Comparison of ENCODE assay signal across 9 mouse cellular contexts in the genomic region with DNA sequence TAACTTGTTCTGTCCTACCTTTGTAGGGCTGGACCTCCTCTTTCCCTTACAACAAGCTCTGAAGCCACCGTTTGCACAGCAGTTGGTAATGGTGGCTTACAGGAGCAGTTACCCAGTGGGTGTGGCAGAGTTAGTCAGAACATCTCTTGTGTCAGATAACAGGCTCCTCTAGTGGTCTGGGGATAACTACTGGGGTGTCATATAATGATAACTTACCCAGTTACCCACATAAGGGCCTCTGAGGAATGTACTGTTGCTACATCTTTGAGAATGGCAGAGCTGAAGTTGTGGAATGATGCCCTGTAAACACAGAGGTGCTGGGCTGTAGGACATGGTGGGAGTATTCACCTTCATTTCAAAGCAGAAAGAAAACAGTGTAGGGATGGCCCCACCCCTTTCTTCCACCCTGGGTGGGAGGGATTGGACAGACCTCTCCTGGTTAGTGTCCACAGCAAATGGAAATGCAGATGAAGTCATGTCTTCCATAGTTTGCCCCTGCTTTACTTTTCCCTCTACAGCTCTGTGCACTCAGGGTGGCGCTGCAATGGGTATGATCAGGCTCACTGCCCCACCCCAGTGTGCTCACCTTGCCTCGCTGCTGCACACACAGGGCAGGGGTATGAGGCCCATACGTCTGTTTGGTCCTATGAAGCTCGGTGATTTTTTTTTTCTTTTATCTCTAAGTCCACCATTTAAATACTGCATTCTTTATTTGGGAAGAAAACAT. TPM values are rescaled to one million over a fixed set of nuclear protein-coding genes. Genes with fewer than 3 reads are reported as not detected.
DNase-seq lines count a peak whose midpoint lies in the region; ATAC-seq and TF ChIP-seq lines count a peak whose summit lies in the region.
"Had no signal": no experiment of that assay in that cellular context is flagged by ENCODE, and none has a peak within 500 bp of the region (broad histone marks: within the 10 kb centered on the region; RNA-seq: fewer than 3 reads in every experiment).

No protein-coding gene starts in this region.

- 0 out of 2 replicates have a peak, but pooled peaks cover 4% of the 10 kb centered on the region for H3K36me3 ChIP-seq in kidney, embryonic 14.5 days (ENCODE audit: control insufficient read depth, insufficient read depth, low read length)
- peaks cover 10% of the 10 kb centered on the region; the same call in 1 of the 2 replicates for H3K36me3 ChIP-seq in embryonic facial prominence, embryonic 14.5 days (ENCODE audit: control insufficient read depth, insufficient read depth, low read length)
- 0 out of 2 replicates have a peak, but pooled peaks cover 8% of the 10 kb centered on the region for H3K36me3 ChIP-seq in kidney, postnatal 0 days (ENCODE audit: insufficient read depth, low read length)
- H3K36me3 ChIP-seq in neural tube, embryonic 13.5 days, result peaks cover 15% of the 10 kb centered on the region

- H3K9ac ChIP-seq in kidney, embryonic 14.5 days (ENCODE audit: low read depth, low read length), result peak overlapping the region; percentile 44; the same call in 1 of the 2 replicates
- H3K9ac ChIP-seq in embryonic facial prominence, embryonic 14.5 days (ENCODE audit: low read depth, low read length), result peak overlapping the region; percentile 63
- peak overlapping the region; percentile 54 for H3K9ac ChIP-seq in kidney, postnatal 0 days (ENCODE audit: low read depth, low read length)
- peak overlapping the region; percentile 60 for H3K9ac ChIP-seq in neural tube, embryonic 13.5 days

- no peak for DNase-seq in kidney, adult 11 months
- no peak for DNase-seq in embryonic facial prominence, embryonic 14.5 days (ENCODE audit: low spot score)
- DNase-seq in kidney, postnatal 0 days (ENCODE audit: low spot score), result peak; percentile 54
- no peak for DNase-seq in testis, postnatal 14 days (ENCODE audit: low spot score)
- no peak for DNase-seq in urinary bladder, postnatal 36 days (ENCODE audit: low spot score in 2 of 2)
- DNase-seq in left cerebral cortex, adult 9 months (ENCODE audit: low spot score in 2 of 2), result no peak

- H3K9me3 ChIP-seq in kidney, embryonic 14.5 days (ENCODE audit: control insufficient read depth, low read length), result no peaks in the 10 kb centered on the region
- H3K9me3 ChIP-seq in embryonic facial prominence, embryonic 14.5 days (ENCODE audit: control insufficient read depth, low read length), result no peaks in the 10 kb centered on the region
- no peaks in the 10 kb centered on the region for H3K9me3 ChIP-seq in kidney, postnatal 0 days (replicated peaks; ENCODE audit: low read length)
- H3K9me3 ChIP-seq in neural tube, embryonic 13.5 days, result no peaks in the 10 kb centered on the region
- H3K9me3 ChIP-seq: megakaryocyte, embryonic 14.5 days had no signal

- no peaks in the 10 kb centered on the region for H3K27me3 ChIP-seq in kidney, embryonic 14.5 days (ENCODE audit: control insufficient read depth, insufficient read depth, low read length)
- H3K27me3 ChIP-seq in embryonic facial prominence, embryonic 14.5 days (replicated peaks; ENCODE audit: control insufficient read depth, insufficient read depth, low read length), result no peaks in the 10 kb centered on the region
- H3K27me3 ChIP-seq in kidney, postnatal 0 days (ENCODE audit: insufficient read depth, low read length), result no peaks in the 10 kb centered on the region
- no peaks in the 10 kb centered on the region for H3K27me3 ChIP-seq in neural tube, embryonic 13.5 days
- H3K27me3 ChIP-seq: megakaryocyte, embryonic 14.5 days had no signal

- peak overlapping the region; percentile 32; the same call in 1 of the 2 replicates for H3K27ac ChIP-seq in kidney, embryonic 14.5 days (ENCODE audit: low read depth, low read length)
- H3K27ac ChIP-seq in embryonic facial prominence, embryonic 14.5 days (replicated peaks; ENCODE audit: low read depth, low read length), result peak overlapping the region; percentile 83
- peak overlapping the region; percentile 64; the same call in 1 of the 2 replicates for H3K27ac ChIP-seq in kidney, postnatal 0 days
- peak overlapping the region; percentile 85 for H3K27ac ChIP-seq in neural tube, embryonic 13.5 days (replicated peaks)

- ATAC-seq in kidney, embryonic 14.5 days (ENCODE audit: low FRiP score, low TSS enrichment), result peak; percentile 16
- ATAC-seq in embryonic facial prominence, embryonic 14.5 days (ENCODE audit: low read depth), result peak; percentile 24
- ATAC-seq in kidney, postnatal 0 days (replicated peaks; ENCODE audit: low FRiP score, low read depth), result peak; percentile 49
- peak; percentile 57 for ATAC-seq in neural tube, embryonic 13.5 days (ENCODE audit: low read depth)

- H3K4me3 ChIP-seq in kidney, embryonic 14.5 days (ENCODE audit: low read length), result peak overlapping the region; percentile 27
- peak overlapping the region; percentile 37 for H3K4me3 ChIP-seq in embryonic facial prominence, embryonic 14.5 days (ENCODE audit: low read depth, low read length)
- peak overlapping the region; percentile 21 for H3K4me3 ChIP-seq in kidney, postnatal 0 days (replicated peaks; ENCODE audit: low read depth, low read length)
- H3K4me3 ChIP-seq in neural tube, embryonic 13.5 days, result peak overlapping the region; percentile 34
- H3K4me3 ChIP-seq: megakaryocyte, embryonic 14.5 days had no signal

- 8% methylated on average over 5 of the region's 5 CpGs for WGBS in kidney, embryonic 14.5 days
- 20% methylated on average over 4 of the region's 5 CpGs for WGBS in embryonic facial prominence, embryonic 14.5 days
- WGBS in kidney, postnatal 0 days, result 11% methylated on average over 5 of the region's 5 CpGs
- 8% methylated on average over 5 of the region's 5 CpGs for WGBS in neural tube, embryonic 13.5 days

- peak; percentile 9; the same call in 1 of the 2 replicates for TF ChIP-seq CTCF in kidney, postnatal 0 days (IDR thresholded peaks at IDR 0.05; ENCODE audit: low read depth)

- H3K4me2 ChIP-seq in kidney, embryonic 14.5 days (replicated peaks; ENCODE audit: low read depth, low read length), result peak overlapping the region; percentile 59
- peak overlapping the region; percentile 64 for H3K4me2 ChIP-seq in embryonic facial prominence, embryonic 14.5 days (ENCODE audit: low read depth, low read length)
- H3K4me2 ChIP-seq in kidney, postnatal 0 days (ENCODE audit: low read length), result peak overlapping the region; percentile 54
- peak overlapping the region; percentile 57 for H3K4me2 ChIP-seq in neural tube, embryonic 13.5 days

- H3K4me1 ChIP-seq in kidney, embryonic 14.5 days (ENCODE audit: control insufficient read depth, insufficient read depth, low read length), result peaks cover 2% of the 10 kb centered on the region; the same call in 1 of the 2 replicates
- 0 out of 2 replicates have a peak, but pooled peaks cover 6% of the 10 kb centered on the region for H3K4me1 ChIP-seq in embryonic facial prominence, embryonic 14.5 days (ENCODE audit: control insufficient read depth, insufficient read depth, low read length)
- H3K4me1 ChIP-seq in kidney, postnatal 0 days (replicated peaks; ENCODE audit: insufficient read depth, low read length), result peaks cover 13% of the 10 kb centered on the region; the same call in 1 of the 2 replicates
- H3K4me1 ChIP-seq in neural tube, embryonic 13.5 days (replicated peaks), result peaks cover 15% of the 10 kb centered on the region

RNA-seq across cellular contexts. Expression of gene Slc26a1, which starts 1.6 kb away (rescaled TPM):
- 0.80 and 1.5 TPM in 2 replicates for polyA plus RNA-seq in kidney, embryonic 14.5 days (2014; fragmentation: Nextera tagmentation; extraction: Ambion mirVana)
- polyA plus RNA-seq in embryonic facial prominence, embryonic 14.5 days (2014; fragmentation: Nextera tagmentation; extraction: Ambion mirVana), result 1.2 and 1.6 TPM in 2 replicates
- 8.5 and 10.1 TPM in 2 replicates for polyA plus RNA-seq in kidney, postnatal 0 days (2015; fragmentation: Nextera tagmentation; extraction: Ambion mirVana)
- polyA plus RNA-seq in neural tube, embryonic 13.5 days (2015; fragmentation: Nextera tagmentation; extraction: Ambion mirVana), result 1.7 and 2.2 TPM in 2 replicates

RNA-seq across cellular contexts. Expression of gene Dgkq, which starts 7.5 kb away (rescaled TPM):
- polyA plus RNA-seq in kidney, embryonic 14.5 days (2014; fragmentation: Nextera tagmentation; extraction: Ambion mirVana), result 5.0 and 9.1 TPM in 2 replicates
- 9.6 and 9.8 TPM in 2 replicates for polyA plus RNA-seq in embryonic facial prominence, embryonic 14.5 days (2014; fragmentation: Nextera tagmentation; extraction: Ambion mirVana)
- polyA plus RNA-seq in kidney, postnatal 0 days (2015; fragmentation: Nextera tagmentation; extraction: Ambion mirVana), result 6.5 and 6.9 TPM in 2 replicates
- polyA plus RNA-seq in neural tube, embryonic 13.5 days (2015; fragmentation: Nextera tagmentation; extraction: Ambion mirVana), result 19.5 and 20.6 TPM in 2 replicates

RNA-seq across cellular contexts. Expression of gene Fgfrl1, which starts 15.2 kb away (rescaled TPM):
- polyA plus RNA-seq in kidney, embryonic 14.5 days (2014; fragmentation: Nextera tagmentation; extraction: Ambion mirVana), result 24.0 and 32.7 TPM in 2 replicates
- 42.3 and 45.1 TPM in 2 replicates for polyA plus RNA-seq in embryonic facial prominence, embryonic 14.5 days (2014; fragmentation: Nextera tagmentation; extraction: Ambion mirVana)
- polyA plus RNA-seq in kidney, postnatal 0 days (2015; fragmentation: Nextera tagmentation; extraction: Ambion mirVana), result 23.2 and 25.1 TPM in 2 replicates
- 6.9 and 7.7 TPM in 2 replicates for polyA plus RNA-seq in neural tube, embryonic 13.5 days (2015; fragmentation: Nextera tagmentation; extraction: Ambion mirVana)

RNA-seq across cellular contexts. Expression of gene Idua, which starts 16.8 kb away (rescaled TPM):
- 11.0 and 11.3 TPM in 2 replicates for polyA plus RNA-seq in kidney, embryonic 14.5 days (2014; fragmentation: Nextera tagmentation; extraction: Ambion mirVana)
- 13.6 and 14.5 TPM in 2 replicates for polyA plus RNA-seq in embryonic facial prominence, embryonic 14.5 days (2014; fragmentation: Nextera tagmentation; extraction: Ambion mirVana)
- polyA plus RNA-seq in kidney, postnatal 0 days (2015; fragmentation: Nextera tagmentation; extraction: Ambion mirVana), result 6.3 and 7.4 TPM in 2 replicates
- polyA plus RNA-seq in neural tube, embryonic 13.5 days (2015; fragmentation: Nextera tagmentation; extraction: Ambion mirVana), result 8.3 and 9.2 TPM in 2 replicates

RNA-seq across cellular contexts. Expression of gene Tmem175, which starts 47.4 kb away (rescaled TPM):
- polyA plus RNA-seq in kidney, embryonic 14.5 days (2014; fragmentation: Nextera tagmentation; extraction: Ambion mirVana), result 23.0 and 29.0 TPM in 2 replicates
- 31.0 and 40.1 TPM in 2 replicates for polyA plus RNA-seq in embryonic facial prominence, embryonic 14.5 days (2014; fragmentation: Nextera tagmentation; extraction: Ambion mirVana)
- polyA plus RNA-seq in kidney, postnatal 0 days (2015; fragmentation: Nextera tagmentation; extraction: Ambion mirVana), result 27.8 and 28.1 TPM in 2 replicates
- 20.4 and 21.0 TPM in 2 replicates for polyA plus RNA-seq in neural tube, embryonic 13.5 days (2015; fragmentation: Nextera tagmentation; extraction: Ambion mirVana)

Comparison
In these comparisons a context has a peak if more than half of its experiments do, and no peak if none do; other contexts are left out.
1. H3K27ac ChIP-seq: peak in every context shown above with its lines; median percentile 85 in neural tube, embryonic 13.5 days; 83 in embryonic facial prominence, embryonic 14.5 days; 64 in kidney, postnatal 0 days; 32 in kidney, embryonic 14.5 days.